Mouse (Mus musculus) forebrain, embryonic 16.5 days (tissue): ENCODE measurements around the gene Rab11fip5. TPM values are rescaled to one million over a fixed set of nuclear protein-coding genes. Genes with fewer than 3 reads are reported as not detected.

ENCODE experiments used
- ATAC-seq: fragments of 200-750 bp; cut with Nextera tagmentation; 2 replicates; pipeline ENCODE4 v1.8.0; 2017; ENCODE audit warnings: mild to moderate bottlenecking, moderate library complexity
- H3K27ac ChIP-seq: fragments of 300-500 bp; sonication (generic); 2 replicates; pipeline ENCODE4 v1.5.1; 2014; ENCODE audit warnings: low read length, control low read depth
- H3K27me3 ChIP-seq: fragments of 300-500 bp; sonication (generic); replicated peaks from 2 replicates; pipeline ENCODE4 v1.6.1; 2014; ENCODE audit warnings: low read length; ENCODE audit not compliant: control insufficient read depth, insufficient read depth
- H3K36me3 ChIP-seq: fragments of 300-500 bp; sonication (generic); 2 replicates; pipeline ENCODE4 v1.6.1; 2014; ENCODE audit not compliant: control insufficient read depth, insufficient read depth
- H3K4me1 ChIP-seq: fragments of 300-500 bp; sonication (generic); replicated peaks from 2 replicates; pipeline ENCODE4 v1.6.1; 2014; ENCODE audit warnings: low read length; ENCODE audit not compliant: control insufficient read depth, insufficient read depth
- H3K4me2 ChIP-seq: fragments of 300-500 bp; sonication (generic); 2 replicates; pipeline ENCODE4 v1.6.1; 2014; ENCODE audit warnings: mild to moderate bottlenecking, low read length, control low read depth
- H3K4me3 ChIP-seq: fragments of 300-500 bp; sonication (generic); replicated peaks from 2 replicates; pipeline ENCODE4 v1.5.1; 2014; ENCODE audit warnings: mild to moderate bottlenecking, low read length, control low read depth
- H3K9ac ChIP-seq: fragments of 300-500 bp; sonication (generic); replicated peaks from 2 replicates; pipeline ENCODE4 v1.6.1; 2014; ENCODE audit warnings: low read depth, low read length, control low read depth
- H3K9me3 ChIP-seq: fragments of 300-500 bp; sonication (generic); 2 replicates; pipeline ENCODE4 v1.6.1; 2016; ENCODE audit warnings: low read length; ENCODE audit not compliant: control insufficient read depth
- WGBS: fragments of 180-500 bp; shearing (Covaris S2); extraction: QIAGEN DNeasy Blood & Tissue Kit; methylation state at CpG from one replicate; pipeline ENCODE4 v1.1.7; 2014; 5-methylcytosine and 5-hydroxymethylcytosine counted together
- polyA plus RNA-seq: library from polyadenylated mRNA; unstranded; fragments of >200 nt; fragmentation: Nextera tagmentation; extraction: Ambion mirVana; gene quantifications from 2 replicates; pipeline ENCODE4 v1.2.1, GENCODE M21; 2015

Rab11fip5 gene
- 15.4 and 19.3 TPM in 2 replicates for polyA plus RNA-seq

- peak within 1 kb of the TSS; percentile 89 for H3K9ac ChIP-seq
- peak within 1 kb of the TSS; percentile 76 for H3K4me3 ChIP-seq
- H3K36me3 ChIP-seq = no peaks in the 10 kb centered on the region
- H3K27ac ChIP-seq = peak within 1 kb of the TSS; percentile 71
- peak; percentile 46 for ATAC-seq
- no peaks in the 10 kb centered on the region for H3K9me3 ChIP-seq
- no peaks in the 10 kb centered on the region for H3K27me3 ChIP-seq
- peak within 1 kb of the TSS; percentile 75 for H3K4me2 ChIP-seq
- H3K4me1 ChIP-seq = peaks cover 22% of the 10 kb centered on the region
- WGBS = 1% methylated on average over 80 of the region's 80 CpGs
Measured at GRCm38 (mm10) chr6:85373951-85374733, at the start of gene Rab11fip5. TSS of gene Rab11fip5 (minus strand) at chr6:85374634.

- WGBS = 15% methylated on average over 28 of the region's 28 CpGs
- no peak within 1 kb of the TSS for H3K4me3 ChIP-seq
- H3K27ac ChIP-seq = no peak within 1 kb of the TSS
- H3K27me3 ChIP-seq = no peaks in the 10 kb centered on the region
- no peak within 1 kb of the TSS for H3K9ac ChIP-seq
- ATAC-seq = no peak
- no peak within 1 kb of the TSS for H3K4me2 ChIP-seq
- no peaks in the 10 kb centered on the region for H3K4me1 ChIP-seq
- no peaks in the 10 kb centered on the region for H3K9me3 ChIP-seq
- no peaks in the 10 kb centered on the region for H3K36me3 ChIP-seq
Measured at GRCm38 (mm10) chr6:85423836-85424379, 49.5 kb upstream of the Rab11fip5 start, which contains the start of gene Noto. TSS of gene Noto (plus strand) at chr6:85423886.

DNA sequence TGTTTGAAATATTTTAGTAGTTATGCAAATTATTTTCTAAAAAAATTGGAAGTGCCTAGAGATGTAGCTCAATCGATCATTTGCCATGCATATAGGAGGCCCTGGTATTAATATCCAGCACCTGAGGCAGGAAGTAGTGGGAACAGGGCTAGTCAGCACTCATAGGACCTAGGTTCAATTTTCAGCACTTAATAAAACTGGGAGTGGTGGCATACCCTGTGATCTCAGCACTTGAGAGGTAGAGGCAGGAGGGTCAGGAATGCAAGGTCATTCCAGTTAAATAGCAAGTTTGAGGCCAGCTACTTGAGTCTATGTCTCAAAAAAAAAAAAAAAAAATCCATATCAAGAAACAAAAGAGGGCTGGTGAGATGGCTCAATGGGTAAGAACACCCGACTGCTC lies 44.7 kb upstream of the Rab11fip5 start:
- Histone ChIP-seq H3K4me1 (no peaks in the 10 kb centered on the region), H3K36me3 (no peaks in the 10 kb centered on the region), H3K9ac (no peak overlapping the region), H3K4me2 (no peak overlapping the region), H3K4me3 (no peak overlapping the region), H3K9me3 (no peaks in the 10 kb centered on the region), H3K27me3 (no peaks in the 10 kb centered on the region), H3K27ac (no peak overlapping the region)
- ATAC-seq = no peak
- 84% methylated on average over 2 of the region's 2 CpGs for whole genome bisulfite sequencing

DNA sequence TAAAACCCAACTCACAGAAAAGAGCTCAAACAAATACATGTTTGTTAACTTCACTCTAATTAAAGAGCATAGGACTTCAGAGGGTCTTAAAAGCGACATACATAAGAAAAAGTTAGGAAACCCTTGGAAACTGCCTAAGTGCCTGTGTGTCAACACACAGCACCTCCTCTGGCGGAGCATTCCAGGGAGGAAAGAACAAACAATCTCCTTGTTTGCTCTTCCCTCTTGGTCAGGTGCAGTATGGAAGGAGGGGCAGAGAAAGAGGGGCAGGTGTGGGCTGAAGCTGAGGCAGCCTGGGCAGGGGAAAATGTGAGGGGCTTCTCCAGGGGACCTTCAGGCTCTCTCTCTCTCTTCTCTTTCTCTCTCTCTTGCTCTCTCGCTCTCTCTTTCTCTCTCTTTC lies 41.4 kb upstream of the Rab11fip5 start:
- H3K9me3 ChIP-seq = no peaks in the 10 kb centered on the region
- 64% methylated on average over 3 of the region's 3 CpGs for WGBS
- H3K27me3 ChIP-seq = no peaks in the 10 kb centered on the region
- H3K4me1 ChIP-seq = no peaks in the 10 kb centered on the region
- ATAC-seq = no peak
- H3K4me3 ChIP-seq = no peak overlapping the region
- no peak overlapping the region for H3K9ac ChIP-seq
- no peak overlapping the region for H3K4me2 ChIP-seq
- no peaks in the 10 kb centered on the region for H3K36me3 ChIP-seq
- H3K27ac ChIP-seq = no peak overlapping the region

DNA sequence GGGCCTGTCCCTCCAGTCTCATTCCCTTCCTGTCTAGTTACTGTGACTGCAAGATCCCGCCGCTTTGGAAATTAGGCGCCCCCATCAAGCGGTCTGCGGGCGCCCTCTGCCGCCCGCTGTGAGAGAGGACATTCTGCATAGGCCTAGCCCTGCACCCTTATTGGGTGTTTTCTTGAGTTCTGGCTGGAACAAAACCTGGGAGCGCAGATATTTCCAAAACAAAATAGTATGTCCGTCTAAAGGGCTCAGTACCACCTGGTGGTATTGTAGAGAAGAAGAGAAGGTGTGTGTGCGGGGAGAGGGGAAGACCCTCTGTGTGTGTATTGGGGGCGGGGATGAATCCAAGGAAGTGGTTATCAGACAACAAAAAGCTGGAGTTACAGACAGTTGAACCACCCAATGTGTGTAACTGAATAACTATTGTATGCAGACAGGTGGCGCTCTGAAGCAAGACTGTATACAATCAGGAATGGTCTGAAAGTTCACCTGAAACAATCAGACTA lies 36.4 kb upstream of the Rab11fip5 start:
- H3K36me3 ChIP-seq = no peaks in the 10 kb centered on the region
- H3K27me3 ChIP-seq = peaks cover 28% of the 10 kb centered on the region
- H3K27ac ChIP-seq = no peak overlapping the region
- peak; percentile 94 for ATAC-seq
- H3K4me2 ChIP-seq = no peak overlapping the region
- no peak overlapping the region for H3K4me3 ChIP-seq
- 7% methylated on average over 13 of the region's 13 CpGs for WGBS
- peaks cover 6% of the 10 kb centered on the region for H3K4me1 ChIP-seq
- H3K9ac ChIP-seq = 0 out of 2 replicates have a peak overlapping the region, but pooled peaks have one; percentile 29
- no peaks in the 10 kb centered on the region for H3K9me3 ChIP-seq

DNA sequence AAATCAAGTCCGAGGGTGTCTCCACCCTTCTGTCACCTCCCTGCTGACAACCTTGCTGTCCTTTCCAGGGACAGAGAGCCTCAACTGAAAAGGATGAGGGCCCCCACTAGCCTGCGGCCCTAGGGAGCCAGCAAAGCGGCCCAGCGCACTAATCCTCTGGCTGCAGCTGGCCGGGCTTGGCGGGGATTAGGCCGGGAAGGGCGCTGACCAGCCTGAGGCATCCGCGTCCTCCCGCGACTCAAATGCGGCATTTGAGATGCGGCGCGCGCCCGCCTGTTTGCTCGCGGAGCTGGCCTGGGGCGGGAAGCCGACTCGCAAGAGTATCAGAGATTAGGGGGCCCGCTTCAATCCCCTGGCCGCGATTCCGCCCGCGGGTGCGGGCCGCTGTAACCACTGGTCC lies 34.6 kb upstream of the Rab11fip5 start:
- peaks cover 28% of the 10 kb centered on the region for H3K27me3 ChIP-seq
- under 1% methylated on average over 31 of the region's 31 CpGs for WGBS
- H3K4me2 ChIP-seq = peak overlapping the region; percentile 48
- H3K9me3 ChIP-seq = no peaks in the 10 kb centered on the region
- H3K27ac ChIP-seq = no peak overlapping the region
- H3K9ac ChIP-seq = peak overlapping the region; percentile 51
- peaks cover 6% of the 10 kb centered on the region for H3K4me1 ChIP-seq
- no peak for ATAC-seq
- peak overlapping the region; percentile 28 for H3K4me3 ChIP-seq
- H3K36me3 ChIP-seq = no peaks in the 10 kb centered on the region

DNA sequence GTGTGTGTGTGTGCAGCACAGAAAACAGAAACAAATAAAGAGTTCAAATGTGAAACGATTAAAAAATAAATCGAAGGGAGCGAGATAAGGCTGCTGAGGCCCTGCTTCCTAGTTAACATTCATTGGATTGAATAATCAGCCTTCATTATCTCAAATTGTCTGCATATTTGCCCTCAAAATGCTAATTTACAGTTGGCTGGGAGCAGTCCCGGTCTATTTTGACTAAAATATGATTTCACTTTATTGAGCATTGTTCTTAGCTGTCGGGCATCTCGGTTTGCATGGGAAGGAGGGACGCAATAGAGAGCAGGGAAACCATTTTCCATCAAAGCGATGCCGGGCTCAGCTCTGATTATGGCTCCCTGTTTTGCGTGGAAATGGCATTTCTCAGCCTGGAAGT lies 28.6 kb upstream of the Rab11fip5 start:
- Histone ChIP-seq H3K4me1 (peaks cover 19% of the 10 kb centered on the region; the same call in 1 of the 2 replicates), H3K9ac (0 out of 2 replicates have a peak overlapping the region, but pooled peaks have one; percentile 24), H3K36me3 (no peaks in the 10 kb centered on the region), H3K4me3 (no peak overlapping the region), H3K27me3 (peaks cover 6% of the 10 kb centered on the region; the same call in 1 of the 2 replicates), H3K4me2 (no peak overlapping the region), H3K9me3 (no peaks in the 10 kb centered on the region), H3K27ac (peak overlapping the region; percentile 54)
- ATAC-seq = peak; percentile 59
- WGBS = 41% methylated on average over 10 of the region's 10 CpGs

DNA sequence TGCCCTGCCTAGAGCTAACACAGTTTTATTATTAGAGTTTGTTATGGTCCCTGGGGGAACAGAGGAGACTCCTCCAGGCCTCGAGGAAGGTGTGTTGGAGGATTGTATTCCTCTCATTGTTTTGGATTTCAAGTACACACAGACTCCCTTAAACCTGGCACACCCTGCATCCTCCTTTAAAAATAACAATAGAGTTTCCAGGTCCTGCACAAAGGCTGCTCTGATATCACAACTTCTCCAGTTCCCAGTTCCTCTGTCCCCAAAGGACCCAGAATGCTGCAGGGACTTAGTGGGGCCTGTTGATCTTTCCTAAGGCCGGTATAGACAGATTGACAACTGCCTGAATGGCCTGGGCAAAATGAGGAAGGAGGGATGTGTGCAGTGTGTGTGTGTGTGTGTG lies 28.2 kb upstream of the Rab11fip5 start:
- Histone ChIP-seq H3K4me3 (no peak overlapping the region), H3K4me1 (peaks cover 19% of the 10 kb centered on the region; the same call in 1 of the 2 replicates), H3K36me3 (no peaks in the 10 kb centered on the region), H3K27me3 (peaks cover 3% of the 10 kb centered on the region; the same call in 1 of the 2 replicates), H3K4me2 (no peak overlapping the region), H3K9me3 (no peaks in the 10 kb centered on the region), H3K27ac (peak overlapping the region; percentile 54; the same call in 1 of the 2 replicates), H3K9ac (no peak overlapping the region)
- WGBS = 46% methylated on average over 2 of the region's 2 CpGs
- 0 out of 2 replicates have a peak, but pooled peaks have one; percentile 9 for ATAC-seq

- no peak overlapping the region for H3K4me3 ChIP-seq
- H3K4me2 ChIP-seq = no peak overlapping the region
- H3K27ac ChIP-seq = no peak overlapping the region
- H3K9ac ChIP-seq = no peak overlapping the region
- ATAC-seq = peak; percentile 82
- H3K27me3 ChIP-seq = no peaks in the 10 kb centered on the region
- peaks cover 19% of the 10 kb centered on the region; the same call in 1 of the 2 replicates for H3K4me1 ChIP-seq
- no peaks in the 10 kb centered on the region for H3K36me3 ChIP-seq
- H3K9me3 ChIP-seq = no peaks in the 10 kb centered on the region
- 18% methylated on average over 5 of the region's 5 CpGs for WGBS
Measured at GRCm38 (mm10) chr6:85399715-85400114, 25.3 kb upstream of the Rab11fip5 start.
